Mouse (Mus musculus) large intestine, adult 2 months (tissue): ENCODE measurements around the gene Apbb1ip. TPM values are rescaled to one million over a fixed set of nuclear protein-coding genes. Genes with fewer than 3 reads are reported as not detected.

ENCODE experiments used
- DNase-seq: peaks from one replicate; pipeline ENCODE4 v3.0.0-alpha.2; 2012; ENCODE audit warnings: low read depth, low spot score
- WGBS: fragments of 180-500 bp; shearing (Covaris S2); methylation state at CpG from one replicate; pipeline ENCODE4 v1.1.7; 2018; 5-methylcytosine and 5-hydroxymethylcytosine counted together
- polyA plus RNA-seq: library from polyadenylated mRNA; depleted of rRNA; stranded (reverse); fragments of >200 nt; gene quantifications from 2 replicates; pipeline ENCODE4 v1.2.3, GENCODE M21; 2012

Gene Apbb1ip
- polyA plus RNA-seq, 1 experiment = 2.1 TPM

DNA sequence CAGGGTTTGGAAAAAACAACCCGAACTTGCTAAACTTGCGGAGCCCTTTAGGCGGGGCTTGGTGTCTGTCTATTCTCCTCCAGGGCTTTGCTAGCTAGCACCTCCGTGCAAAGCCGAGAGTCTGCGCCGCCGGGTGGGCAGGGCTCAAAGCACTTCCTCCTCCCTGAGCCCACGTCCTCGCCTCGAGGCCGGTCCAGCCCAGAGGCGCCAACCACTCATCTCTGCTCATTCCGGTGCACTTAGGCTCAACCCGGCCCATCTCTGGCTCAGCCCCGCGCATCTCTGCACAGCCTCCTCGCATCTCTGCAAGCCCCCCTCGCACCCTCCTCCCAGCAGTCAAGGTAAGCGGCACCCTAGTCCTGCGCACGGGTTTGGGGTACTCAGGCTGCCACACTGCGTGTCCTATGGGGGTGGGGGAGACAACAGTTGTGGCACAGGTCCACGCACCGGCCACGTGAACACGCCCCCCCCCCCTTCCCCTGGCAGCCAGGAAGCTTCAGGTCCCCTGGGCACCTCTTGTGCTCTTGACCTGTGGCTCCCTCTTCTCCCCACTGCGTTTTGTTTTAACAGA is 372 bp downstream of the Apbb1ip start:
- under 1% methylated on average over 28 of the region's 28 CpGs for WGBS
- DNase-seq = no peak

- DNase-seq = no peak
- 49% methylated on average over 8 of the region's 8 CpGs for WGBS
Observed at GRCm38 (mm10) chr2:22775213-22775612, 1.3 kb downstream of the Apbb1ip start.

- no peak for DNase-seq
- 32% methylated on average over 3 of the region's 3 CpGs for WGBS
Observed at GRCm38 (mm10) chr2:22775681-22776080, 1.8 kb downstream of the Apbb1ip start.

GRCm38 (mm10) chr2:22776568-22777230 is 2.8 kb downstream of the Apbb1ip start:
- no peak for DNase-seq
- 78% methylated on average over 2 of the region's 2 CpGs for WGBS

- WGBS = 98% methylated on average over 3 of the region's 3 CpGs
- no peak for DNase-seq
Observed at GRCm38 (mm10) chr2:22777757-22778156, 3.9 kb downstream of the Apbb1ip start.

DNA sequence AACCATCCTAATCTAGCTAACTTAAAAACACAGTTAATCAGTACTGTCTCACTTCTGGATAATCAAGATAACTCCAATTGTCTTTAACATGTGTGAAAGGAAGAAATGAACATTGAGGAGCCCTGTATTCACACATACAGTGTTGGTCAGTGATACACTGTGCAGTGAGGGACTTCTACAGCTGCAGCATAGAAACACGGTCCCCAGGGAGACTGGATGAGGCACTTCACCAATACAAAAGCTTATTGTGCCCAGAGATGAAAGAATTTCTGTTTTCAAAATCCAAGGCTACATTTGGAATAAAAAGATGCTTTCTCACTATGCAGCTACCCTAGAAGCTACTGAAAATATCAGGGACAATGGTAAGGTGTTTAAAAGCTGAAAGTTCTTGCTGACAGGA is 7.0 kb downstream of the Apbb1ip start:
- WGBS = 93% methylated on average over 1 of the region's 1 CpGs
- DNase-seq = no peak

DNA sequence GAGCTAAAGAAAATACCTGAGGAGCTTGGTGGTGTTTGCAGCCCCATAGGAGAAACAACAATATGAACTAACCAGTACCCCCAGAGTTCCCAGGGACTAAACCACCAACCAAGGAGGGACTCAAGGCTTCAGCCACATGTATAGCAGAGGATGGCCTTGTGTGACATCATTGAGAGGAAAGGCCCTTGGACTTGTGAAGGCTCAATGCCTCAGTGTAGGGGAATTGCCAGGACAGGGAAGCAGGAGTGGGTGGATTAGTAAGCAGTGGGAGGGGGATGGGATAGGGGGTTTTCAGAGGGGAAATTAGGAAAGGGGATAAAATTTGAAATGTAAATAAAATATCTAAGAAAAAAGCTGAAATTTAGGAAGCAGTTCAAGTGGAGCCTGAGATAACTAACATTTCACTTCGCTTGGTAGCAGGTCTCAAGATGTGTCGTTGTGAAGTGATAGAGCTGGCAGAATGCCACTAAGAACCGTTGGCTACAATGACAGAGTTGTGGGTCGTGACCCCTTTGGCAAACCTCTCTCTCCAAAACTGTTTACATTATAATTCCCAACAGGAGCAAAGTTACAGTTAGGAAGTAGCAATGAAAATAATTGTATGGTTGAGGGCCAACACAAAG is 7.6 kb downstream of the Apbb1ip start:
- WGBS = 41% methylated on average over 4 of the region's 4 CpGs

GRCm38 (mm10) chr2:22782057-22782456 is 8.2 kb downstream of the Apbb1ip start:
- no peak for DNase-seq
- WGBS = 71% methylated on average over 3 of the region's 3 CpGs

More for the DNA sequence above, 7.6 kb downstream of the Apbb1ip start:
- DNase-seq = no peak

GRCm38 (mm10) chr2:22783137-22783638 is 9.3 kb downstream of the Apbb1ip start:
- no peak for DNase-seq

GRCm38 (mm10) chr2:22784186-22784585 is 10.3 kb downstream of the Apbb1ip start:
- DNase-seq = no peak
- WGBS = 23% methylated on average over 3 of the region's 3 CpGs

More at GRCm38 (mm10) chr2:22783137-22783638, 9.3 kb downstream of the Apbb1ip start:
- 81% methylated on average over 2 of the region's 2 CpGs for WGBS

GRCm38 (mm10) chr2:22784771-22785170 is 10.9 kb downstream of the Apbb1ip start:
- WGBS = 14% methylated on average over 1 of the region's 1 CpGs
- no peak for DNase-seq

- 97% methylated on average over 2 of the region's 2 CpGs for WGBS
- DNase-seq = no peak
Observed at GRCm38 (mm10) chr2:22788658-22789057, 14.8 kb downstream of the Apbb1ip start.

DNA sequence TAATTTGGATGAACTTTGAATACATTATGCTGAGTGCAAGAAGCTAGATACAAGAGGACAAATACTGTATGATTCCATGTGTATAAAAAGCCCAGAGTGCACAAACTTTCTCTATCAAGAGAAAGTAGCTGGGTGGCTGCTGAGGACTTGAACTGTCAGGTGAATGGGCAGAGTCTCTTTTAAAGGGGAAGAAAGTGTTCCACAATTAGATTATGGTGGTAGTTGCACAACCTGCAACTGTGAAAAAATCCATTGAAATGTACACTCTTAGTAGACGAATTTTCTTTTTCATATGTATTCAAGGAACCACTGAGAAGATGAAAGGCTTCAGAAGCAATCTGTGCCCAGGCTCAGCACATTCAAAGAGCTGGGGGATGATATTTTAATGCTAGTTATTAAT is 15.7 kb downstream of the Apbb1ip start:
- WGBS = 55% methylated on average over 1 of the region's 1 CpGs

DNA sequence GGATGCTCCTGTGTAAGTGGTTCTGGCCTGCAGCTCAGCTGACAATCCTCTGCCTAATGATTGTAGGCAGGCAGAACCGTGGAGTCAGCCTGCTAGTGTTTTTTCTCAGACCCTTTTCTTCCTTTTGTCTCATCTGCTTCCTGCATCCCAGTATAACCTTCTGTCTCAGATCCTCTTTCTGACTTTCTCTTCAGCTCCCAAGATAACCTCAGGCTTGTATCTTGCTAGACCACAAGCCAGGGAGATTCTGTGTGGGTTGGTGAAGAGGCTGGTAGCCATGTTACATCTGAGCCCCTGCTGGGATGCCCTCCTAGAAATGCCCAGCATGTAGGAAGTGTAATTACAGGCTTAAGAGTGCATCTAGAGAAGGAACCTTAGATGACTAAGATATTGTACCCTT is 16.5 kb downstream of the Apbb1ip start:
- whole genome bisulfite sequencing = 31% methylated on average over 1 of the region's 1 CpGs
- no peak for DNase-seq

More for the DNA sequence above, 15.7 kb downstream of the Apbb1ip start:
- DNase-seq = no peak

DNA sequence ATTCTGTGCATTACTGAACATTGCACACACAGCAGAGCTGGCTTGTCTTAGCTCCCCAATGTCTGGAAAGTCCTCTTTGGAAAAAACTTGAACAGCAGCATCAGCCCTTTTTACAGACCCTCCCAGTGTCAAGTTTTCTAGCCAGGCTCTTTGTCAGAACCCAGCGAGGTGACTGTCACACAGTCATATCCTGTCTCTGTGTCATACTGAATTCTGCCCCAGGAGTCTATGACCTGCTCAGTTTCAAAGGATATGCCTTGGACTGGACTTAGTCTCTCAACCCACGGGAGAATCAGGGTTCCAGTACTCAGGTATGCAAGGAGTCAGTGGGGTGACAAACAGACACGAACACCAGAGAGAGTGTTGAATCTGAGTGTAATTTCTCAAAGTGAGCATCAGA is 21.2 kb downstream of the Apbb1ip start:
- no peak for DNase-seq
- 77% methylated on average over 3 of the region's 3 CpGs for WGBS

- no peak for DNase-seq
Observed at GRCm38 (mm10) chr2:22796487-22796886, 22.6 kb downstream of the Apbb1ip start.

DNA sequence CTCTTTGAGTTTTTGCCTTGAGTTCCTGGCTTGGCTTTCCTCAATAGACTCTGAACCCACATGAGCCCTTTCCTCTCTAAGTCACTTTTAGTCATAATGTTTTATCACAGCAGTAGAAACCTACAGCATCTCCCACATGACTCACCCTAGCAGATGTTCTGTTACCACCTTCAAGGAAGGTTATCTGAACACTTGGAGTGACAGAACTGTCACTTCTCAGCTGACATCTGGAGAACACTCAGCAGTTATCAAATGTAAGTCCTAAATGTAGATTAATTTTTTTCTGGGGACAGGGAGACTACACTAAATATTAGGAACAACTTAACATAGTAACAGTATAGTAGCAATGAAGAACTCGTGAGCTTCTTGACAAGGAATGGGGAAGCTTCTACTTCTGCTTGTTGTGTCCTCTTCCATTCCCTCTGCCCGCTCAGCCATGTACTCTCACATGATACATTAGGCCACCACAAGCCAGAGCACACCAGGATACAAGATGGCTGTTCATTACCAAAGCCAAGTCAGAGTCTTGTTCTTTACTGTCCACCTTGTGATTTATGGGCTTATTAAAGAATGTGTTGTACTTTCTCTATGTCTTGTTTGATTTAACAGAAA is 25.6 kb downstream of the Apbb1ip start:
- no peak for DNase-seq
- WGBS = 89% methylated on average over 2 of the region's 2 CpGs

DNA sequence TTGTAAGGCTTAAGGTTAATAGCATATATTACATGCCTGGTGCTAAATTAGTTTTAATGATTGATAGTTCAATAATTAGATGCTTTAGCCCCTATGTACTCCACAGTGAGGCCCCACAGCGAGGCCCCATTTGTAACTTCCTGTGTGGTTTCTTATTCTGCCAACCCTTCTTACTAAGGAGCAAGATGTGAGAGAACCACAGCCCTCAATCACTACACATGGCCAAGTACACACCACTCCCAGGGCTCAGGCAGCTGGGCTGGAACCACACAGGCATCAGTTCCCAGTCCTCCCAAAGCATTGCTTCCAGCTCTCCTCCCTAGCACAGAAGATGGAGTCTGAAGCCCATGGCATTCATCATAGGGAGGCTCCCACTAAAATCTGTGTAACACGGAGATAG is 31.7 kb downstream of the Apbb1ip start:
- WGBS = 86% methylated on average over 2 of the region's 2 CpGs
- DNase-seq = no peak

DNA sequence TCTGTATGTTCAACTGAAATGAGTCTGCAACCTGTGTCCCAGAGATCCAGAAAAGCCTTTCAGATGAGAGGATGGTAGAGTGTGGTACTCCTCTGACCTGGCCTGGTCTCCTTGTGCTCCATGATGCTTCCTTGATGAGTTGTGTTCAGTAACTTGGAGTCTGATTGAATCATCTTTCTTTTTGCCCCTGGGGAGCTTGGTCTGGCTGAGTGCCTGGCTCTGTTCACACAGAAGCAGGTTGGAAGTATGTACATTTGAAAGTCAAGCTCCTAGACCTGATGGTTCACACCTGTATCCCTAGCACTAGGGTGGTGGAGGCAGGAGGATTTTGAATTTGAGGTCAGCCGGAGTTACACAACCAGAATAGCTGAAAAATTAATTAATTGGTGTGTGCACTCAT is 32.7 kb downstream of the Apbb1ip start:
- 98% methylated on average over 1 of the region's 1 CpGs for WGBS
- no peak for DNase-seq

DNA sequence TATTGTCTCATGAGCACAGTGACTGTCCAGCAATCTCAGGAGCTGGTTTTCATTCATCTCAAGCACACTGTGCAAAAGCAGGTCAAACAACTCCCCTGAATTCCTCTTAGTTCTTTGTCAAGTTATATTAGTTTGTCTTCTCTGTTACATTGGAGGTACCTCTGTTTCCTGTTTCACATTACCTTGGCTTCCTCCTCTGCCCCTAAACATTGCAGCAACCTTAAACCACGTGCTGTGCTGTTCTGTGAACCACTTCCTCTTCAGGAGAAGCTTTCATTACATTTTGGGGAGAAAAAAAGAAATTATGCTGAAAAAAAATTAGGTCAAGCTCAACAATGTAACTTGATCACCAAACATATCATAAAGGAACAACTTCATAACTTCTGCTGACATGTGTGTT is 33.4 kb downstream of the Apbb1ip start:
- no peak for DNase-seq
- 30% methylated on average over 1 of the region's 1 CpGs for WGBS

- 85% methylated on average over 4 of the region's 4 CpGs for WGBS
- no peak for DNase-seq
Observed at GRCm38 (mm10) chr2:22810851-22811250, 37.0 kb downstream of the Apbb1ip start.
